Mouse (Mus musculus) inflammation-experienced regulatory T-cells, adult 6 months (primary cell): ENCODE measurements around the gene Zfp296. TPM values are rescaled to one million over a fixed set of nuclear protein-coding genes. Genes with fewer than 3 reads are reported as not detected.

Source experiments
- ATAC-seq: one replicate; pipeline ENCODE4 v1.8.0; 2017
- polyA plus RNA-seq, 3 experiments: library from polyadenylated mRNA; unstranded; fragments of 100-300 nt; shearing (Covaris generic); gene quantifications; one replicate each; pipeline ENCODE4 v1.2.1; 2017

The Zfp296 gene
- polyA plus RNA-seq = 1 to 10 TPM in 2 of 3 experiments, under 1 TPM in 1; 0.87 to 2.3 (median 2.0) TPM

DNA sequence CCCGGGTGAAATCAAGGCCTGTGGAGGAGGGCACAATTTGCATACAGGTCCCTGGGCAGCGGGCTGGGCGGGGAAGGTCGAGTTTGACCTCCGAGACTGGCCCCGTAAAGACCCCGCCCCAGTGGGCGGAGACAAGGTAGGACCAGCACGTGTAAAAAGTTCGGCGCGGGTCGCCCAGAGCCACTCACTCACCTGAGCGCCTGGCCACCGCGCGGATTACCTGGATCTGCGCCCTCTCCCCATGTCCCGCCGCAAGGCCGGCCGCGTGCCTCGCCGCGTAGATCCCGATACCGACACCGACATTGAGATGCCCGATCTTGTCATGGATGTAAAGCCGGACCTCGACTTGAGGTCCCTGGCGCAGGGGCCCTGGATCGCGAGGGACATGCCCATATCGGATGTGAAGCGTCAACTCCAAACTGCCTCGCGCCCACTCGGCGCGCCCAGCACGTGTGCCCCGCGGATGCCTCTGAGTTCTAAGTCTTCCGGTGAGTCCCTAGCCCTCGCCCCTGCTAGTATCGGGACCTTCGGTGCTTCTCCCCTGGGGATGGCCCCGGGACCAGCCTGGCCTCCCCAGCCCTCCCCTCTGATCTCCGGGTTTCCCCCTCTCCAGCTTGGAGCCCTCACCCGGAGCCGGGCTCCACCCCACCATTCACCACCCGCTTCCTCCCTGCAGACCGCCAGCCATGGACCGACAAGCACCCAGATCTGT, at the start of gene Zfp296, which contains the start of gene Gemin7:
Gene Zfp296 (plus strand): TSS at position 147 of the 712 bp plus-strand sequence.
Gene Gemin7 (minus strand): TSS at position 455 of the 712 bp plus-strand sequence.
- peak; percentile 55 for ATAC-seq

DNA sequence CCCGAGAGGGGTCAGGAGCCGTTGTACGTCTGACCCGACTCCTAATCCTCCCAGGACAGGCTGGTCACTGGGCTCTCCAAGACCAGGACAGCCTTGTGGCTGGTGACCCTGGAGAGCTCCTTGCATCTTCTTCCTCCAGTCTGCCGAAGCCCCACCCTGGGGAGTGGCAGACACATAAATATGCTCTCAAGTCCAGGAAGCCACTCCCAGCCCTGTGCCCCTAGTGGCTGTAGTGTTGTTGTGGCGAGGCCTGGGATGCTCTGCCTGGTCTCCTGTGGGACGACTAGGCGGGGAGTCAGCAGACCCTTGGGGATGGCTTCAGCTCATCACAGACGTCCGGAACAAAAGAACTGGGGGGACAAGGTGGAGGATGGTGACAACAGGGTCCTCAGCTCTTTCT, 46.0 kb upstream of the Zfp296 start:
- ATAC-seq = no peak

DNA sequence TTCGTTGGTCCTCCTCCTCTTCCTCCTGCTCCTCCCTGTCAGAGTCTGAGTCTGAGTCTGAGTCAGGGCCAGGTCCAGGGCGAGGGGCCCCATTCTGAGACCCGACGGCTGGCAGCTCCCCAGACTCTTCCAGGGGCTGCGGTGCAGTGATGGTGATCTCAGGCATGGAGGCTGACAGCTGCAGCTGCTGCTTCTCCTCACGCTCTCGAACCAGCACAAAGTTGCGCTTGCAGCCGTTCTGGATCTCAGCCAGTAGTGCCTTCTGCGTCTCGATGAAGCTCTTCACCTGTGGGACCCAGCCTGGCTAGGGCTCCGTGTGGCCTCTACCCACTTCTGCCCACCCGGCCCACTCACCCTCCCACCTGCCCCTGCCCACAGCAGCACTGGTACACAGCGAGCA, 44.8 kb upstream of the Zfp296 start:
- ATAC-seq = no peak

DNA sequence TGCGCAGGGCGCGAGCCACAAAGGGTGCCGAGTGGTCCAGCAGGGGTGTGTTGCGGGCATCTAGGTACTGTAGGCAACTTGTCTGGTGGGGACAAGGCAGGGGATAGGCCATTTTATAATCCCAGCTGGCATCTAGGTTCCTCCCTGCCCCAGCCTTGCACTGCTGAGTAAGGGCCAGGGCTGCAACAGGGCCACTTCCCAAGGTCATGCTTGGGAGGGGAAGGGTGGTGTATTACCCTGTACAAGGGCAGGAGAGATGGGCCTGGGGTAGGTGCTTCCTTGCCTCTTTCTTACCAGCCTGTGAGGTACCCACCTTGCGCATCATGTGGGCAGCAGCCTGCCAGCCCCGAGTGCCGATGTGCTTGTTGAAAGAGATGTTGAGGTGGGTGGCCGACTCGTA, 42.4 kb upstream of the Zfp296 start:
- ATAC-seq = no peak

GRCm38 (mm10) chr7:19540771-19541566, 36.1 kb upstream of the Zfp296 start:
- no peak for ATAC-seq

DNA sequence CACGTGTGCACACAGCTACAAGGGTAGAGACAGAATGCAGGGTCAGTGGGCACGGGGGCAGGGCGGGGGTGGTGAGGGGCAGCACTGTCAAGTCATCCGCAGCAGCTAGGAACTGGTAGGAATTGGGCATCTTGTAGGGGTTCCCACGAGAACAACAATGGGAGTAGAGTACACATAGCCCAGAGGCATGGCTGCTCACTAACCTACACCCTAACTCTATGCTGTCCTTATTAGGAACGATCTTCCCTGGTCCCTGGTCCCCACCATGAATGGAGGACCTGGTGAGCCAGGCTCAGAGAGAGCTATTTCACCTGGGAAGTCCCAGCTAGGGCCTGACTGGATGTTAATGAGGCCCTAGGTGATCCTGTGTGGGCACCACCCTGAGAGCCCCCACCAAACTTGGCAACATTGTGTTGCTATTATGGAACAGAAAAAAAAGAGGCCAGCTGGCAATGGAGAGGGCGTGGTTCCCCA, 35.4 kb upstream of the Zfp296 start:
- no peak for ATAC-seq

DNA sequence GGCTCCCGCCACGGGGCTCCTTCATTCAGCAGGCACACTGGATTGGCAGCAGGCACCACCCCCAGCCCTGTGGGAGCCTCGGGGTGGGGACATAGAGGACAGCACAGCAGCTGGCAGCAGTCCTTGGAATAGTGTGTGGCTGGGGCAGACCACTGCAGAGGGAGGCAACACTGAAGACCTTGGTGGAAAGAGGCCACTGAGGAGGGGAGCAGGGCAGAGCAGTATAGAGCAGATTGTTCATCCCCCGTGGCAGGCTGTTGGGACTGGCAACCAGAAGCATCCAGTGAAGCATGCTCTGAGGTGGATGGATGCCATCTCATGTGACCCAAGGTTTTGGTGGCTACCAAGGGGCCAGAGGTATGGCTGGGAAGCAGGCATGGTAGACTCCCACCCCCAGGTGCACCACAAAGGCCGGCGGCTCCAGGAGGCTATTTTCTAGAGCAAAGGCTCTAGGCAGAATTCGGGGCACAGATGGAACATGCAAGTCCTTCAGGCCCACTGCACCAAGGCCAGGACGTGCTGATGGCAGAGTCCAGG, 34.9 kb upstream of the Zfp296 start:
- no peak for ATAC-seq

DNA sequence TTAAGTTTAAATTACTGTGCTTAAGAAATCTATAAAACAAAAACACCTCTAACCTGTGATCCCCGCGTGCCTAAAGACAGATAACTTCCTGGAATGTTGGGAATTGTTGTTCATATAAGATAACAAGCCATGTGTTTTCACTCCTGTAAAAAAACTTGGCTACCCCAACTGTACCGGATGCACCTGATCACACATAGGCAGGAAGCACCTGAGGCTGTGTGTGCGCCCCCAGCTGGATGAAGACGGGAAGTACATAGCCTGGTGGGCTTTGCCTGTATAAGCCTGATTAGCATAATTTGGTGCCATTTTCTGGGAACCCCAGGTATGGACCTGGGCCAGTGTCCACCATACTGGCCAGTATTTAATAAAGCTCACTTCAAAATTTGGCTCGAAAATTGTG, 33.5 kb upstream of the Zfp296 start:
- peak; percentile 61 for ATAC-seq

- no peak for ATAC-seq
These were observed 31.1 kb upstream of the Zfp296 start for GRCm38 (mm10) chr7:19546007-19546406.

DNA sequence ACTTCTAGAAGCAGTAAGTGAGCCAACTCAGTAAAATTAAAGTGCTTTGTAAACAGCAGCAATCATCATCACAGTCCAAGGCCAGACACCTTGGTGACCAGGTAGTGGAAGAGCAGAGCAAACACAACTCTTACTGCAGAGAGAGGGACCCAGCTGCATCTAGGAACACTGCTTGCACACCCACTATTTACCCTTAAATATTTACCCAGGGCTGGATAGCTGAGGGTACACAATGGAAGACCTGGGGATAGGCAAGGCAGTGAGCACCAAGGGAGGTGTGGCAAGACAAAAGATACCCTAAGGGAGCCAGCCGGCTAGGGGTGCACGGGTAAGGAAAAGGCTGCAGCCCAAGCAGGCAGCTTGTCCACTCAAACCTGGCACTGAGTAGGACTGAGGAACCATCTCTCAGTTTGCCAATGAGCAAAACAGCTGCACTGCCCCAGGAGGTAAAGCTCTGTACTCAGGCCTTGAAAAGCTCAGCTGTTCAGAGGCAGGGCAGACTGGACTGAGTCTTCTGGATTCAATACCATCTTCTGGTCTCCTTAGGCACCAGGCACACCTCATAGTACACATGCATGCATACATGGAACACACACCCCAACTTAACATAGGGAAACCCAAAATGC, 29.6 kb upstream of the Zfp296 start:
- no peak for ATAC-seq

DNA sequence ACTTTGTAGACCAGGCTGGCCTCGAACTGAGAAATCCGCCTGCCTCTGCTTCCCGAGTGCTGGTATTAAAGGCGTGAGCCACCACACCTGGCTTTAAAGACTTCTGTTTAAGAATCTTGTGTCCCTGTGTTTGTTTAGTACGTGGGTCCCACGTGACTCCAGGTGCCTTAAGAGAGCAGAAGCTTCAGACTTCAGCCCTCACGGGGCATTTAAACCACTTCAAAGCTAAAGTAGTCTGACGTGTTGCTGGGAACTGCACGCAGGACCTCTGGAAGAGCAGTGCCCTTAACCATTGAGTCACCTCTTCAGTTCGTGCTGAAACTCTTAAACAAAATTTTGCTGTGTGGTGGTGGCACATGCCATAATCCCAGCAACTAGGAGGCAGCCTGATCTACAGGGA, 27.7 kb upstream of the Zfp296 start:
- ATAC-seq = no peak

- ATAC-seq = no peak
These were observed 25.5 kb upstream of the Zfp296 start for GRCm38 (mm10) chr7:19551634-19552033.

DNA sequence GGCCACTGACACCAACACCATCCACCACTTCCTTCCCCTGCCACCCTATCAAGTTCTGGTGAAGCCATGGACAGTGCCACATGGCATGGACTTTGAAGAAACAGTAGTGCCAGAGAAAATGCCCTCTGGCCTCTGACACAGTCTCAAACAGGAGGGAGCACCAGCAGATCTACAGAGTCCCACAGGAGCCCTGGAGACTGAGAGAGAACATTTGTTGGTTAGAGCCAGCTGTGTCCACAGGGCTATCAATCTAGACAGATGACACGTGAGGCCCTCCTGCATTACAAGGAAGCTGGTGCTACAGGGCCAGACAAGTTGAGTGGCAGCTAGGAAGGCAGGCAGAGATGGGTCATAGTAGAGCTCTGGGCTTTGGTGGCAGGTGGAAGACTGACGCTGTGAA, 24.6 kb upstream of the Zfp296 start:
- ATAC-seq = no peak

GRCm38 (mm10) chr7:19554168-19554567, 22.9 kb upstream of the Zfp296 start:
- no peak for ATAC-seq

GRCm38 (mm10) chr7:19557086-19557485, 20.0 kb upstream of the Zfp296 start:
- no peak for ATAC-seq

GRCm38 (mm10) chr7:19557982-19558900, 18.8 kb upstream of the Zfp296 start:
- no peak for ATAC-seq

- ATAC-seq = no peak
These were observed 18.1 kb upstream of the Zfp296 start for GRCm38 (mm10) chr7:19558965-19559364.

GRCm38 (mm10) chr7:19560491-19561260, 16.4 kb upstream of the Zfp296 start:
- no peak for ATAC-seq

GRCm38 (mm10) chr7:19561431-19561764, 15.7 kb upstream of the Zfp296 start:
- ATAC-seq = no peak

GRCm38 (mm10) chr7:19561765-19562642, 15.1 kb upstream of the Zfp296 start:
- peak; percentile 84 for ATAC-seq
